Mouse (Mus musculus) intestine, postnatal 0 days (tissue): ENCODE data around the gene Aven. TPM values are rescaled to one million over a fixed set of nuclear protein-coding genes. Genes with fewer than 3 reads are reported as not detected.
A peak's percentile ranks its signal among the peaks of the same experiment; 100 is the strongest.

Source experiments
- ATAC-seq: fragments of 200-750 bp; cut with Nextera tagmentation; 2 replicates; pipeline ENCODE4 v1.8.0; 2017; ENCODE audit warnings: mild to moderate bottlenecking, moderate TSS enrichment, moderate library complexity
- H3K27ac ChIP-seq: fragments of 300-500 bp; sonication (generic); 2 replicates; pipeline ENCODE4 v1.5.1; 2014; ENCODE audit warnings: mild to moderate bottlenecking, low read depth, low read length, moderate library complexity
- H3K27me3 ChIP-seq: fragments of 300-500 bp; sonication (generic); replicated peaks from 2 replicates; pipeline ENCODE4 v1.6.1; 2014; ENCODE audit warnings: low read length, mixed read lengths; ENCODE audit not compliant: control insufficient read depth, insufficient read depth
- H3K36me3 ChIP-seq: fragments of 300-500 bp; sonication (generic); 2 replicates; pipeline ENCODE4 v1.6.1; 2014; ENCODE audit warnings: mild to moderate bottlenecking, moderate library complexity; ENCODE audit not compliant: control insufficient read depth, insufficient read depth
- H3K4me1 ChIP-seq: fragments of 300-500 bp; sonication (generic); replicated peaks from 2 replicates; pipeline ENCODE4 v1.6.1; 2014; ENCODE audit warnings: antibody characterized with exemption, low read length, mixed read lengths; ENCODE audit not compliant: control insufficient read depth, insufficient read depth
- H3K4me2 ChIP-seq: fragments of 300-500 bp; sonication (generic); replicated peaks from 2 replicates; pipeline ENCODE4 v1.6.1; 2014; ENCODE audit warnings: low read depth, mild to moderate bottlenecking, moderate library complexity
- H3K4me3 ChIP-seq: fragments of 300-500 bp; sonication (generic); 2 replicates; pipeline ENCODE4 v1.5.1; 2014; ENCODE audit warnings: low read depth, low read length
- H3K9ac ChIP-seq: fragments of 300-500 bp; sonication (generic); 2 replicates; pipeline ENCODE4 v1.6.1; 2014; ENCODE audit warnings: mild to moderate bottlenecking, low read depth, low read length
- H3K9me3 ChIP-seq: fragments of 300-500 bp; sonication (generic); 2 replicates; pipeline ENCODE4 v1.6.1; 2016; ENCODE audit warnings: mixed run types; ENCODE audit not compliant: control insufficient read depth
- CTCF ChIP-seq: sonication (generic); IDR thresholded peaks from 2 replicates; pipeline ENCODE4 v1.5.1; 2016; ENCODE audit warnings: low read depth, mild to moderate bottlenecking, control low read depth, antibody characterized with exemption, moderate library complexity
- WGBS: fragments of 180-500 bp; shearing (Covaris S2); extraction: QIAGEN DNeasy Blood & Tissue Kit; methylation state at CpG from one replicate; pipeline ENCODE4 v1.1.7; 2014; 5-methylcytosine and 5-hydroxymethylcytosine counted together
- polyA plus RNA-seq: library from polyadenylated mRNA; unstranded; fragments of >200 nt; fragmentation: Nextera tagmentation; extraction: Ambion mirVana; gene quantifications from 2 replicates; pipeline ENCODE4 v1.2.1, GENCODE M21; 2015

Aven gene
- polyA plus RNA-seq, 1 experiment from 2014 or later = 5.9 TPM

DNA sequence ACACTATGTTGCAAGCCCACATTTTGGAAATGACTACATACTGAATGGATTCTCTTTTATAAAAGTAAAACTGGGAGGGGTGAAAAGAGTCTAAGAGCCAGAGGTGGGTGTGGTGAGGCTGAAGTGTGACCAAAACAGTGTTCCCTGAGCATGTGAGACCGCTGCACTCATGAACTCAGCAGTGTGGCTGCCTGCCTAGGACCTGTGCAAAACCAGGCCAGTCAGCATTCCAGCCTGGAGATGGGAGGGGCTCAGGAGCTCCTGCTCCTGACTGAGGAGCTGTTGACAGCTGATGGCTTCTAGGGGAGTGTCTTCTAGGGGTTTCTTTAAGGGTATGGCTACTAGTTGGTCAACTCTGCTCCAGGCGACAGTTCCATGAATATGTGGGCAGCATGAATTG, 7.9 kb upstream of the Aven start:
- Histone ChIP-seq H3K9me3 (no peaks in the 10 kb centered on the region), H3K4me2 (no peak overlapping the region), H3K4me3 (no peak overlapping the region), H3K4me1 (no peaks in the 10 kb centered on the region), H3K9ac (no peak overlapping the region), H3K27me3 (no peaks in the 10 kb centered on the region), H3K36me3 (no peaks in the 10 kb centered on the region), H3K27ac (no peak overlapping the region)
- ATAC-seq = no peak
- TF ChIP-seq CTCF = no peak
- 62% methylated on average over 2 of the region's 2 CpGs for WGBS

DNA sequence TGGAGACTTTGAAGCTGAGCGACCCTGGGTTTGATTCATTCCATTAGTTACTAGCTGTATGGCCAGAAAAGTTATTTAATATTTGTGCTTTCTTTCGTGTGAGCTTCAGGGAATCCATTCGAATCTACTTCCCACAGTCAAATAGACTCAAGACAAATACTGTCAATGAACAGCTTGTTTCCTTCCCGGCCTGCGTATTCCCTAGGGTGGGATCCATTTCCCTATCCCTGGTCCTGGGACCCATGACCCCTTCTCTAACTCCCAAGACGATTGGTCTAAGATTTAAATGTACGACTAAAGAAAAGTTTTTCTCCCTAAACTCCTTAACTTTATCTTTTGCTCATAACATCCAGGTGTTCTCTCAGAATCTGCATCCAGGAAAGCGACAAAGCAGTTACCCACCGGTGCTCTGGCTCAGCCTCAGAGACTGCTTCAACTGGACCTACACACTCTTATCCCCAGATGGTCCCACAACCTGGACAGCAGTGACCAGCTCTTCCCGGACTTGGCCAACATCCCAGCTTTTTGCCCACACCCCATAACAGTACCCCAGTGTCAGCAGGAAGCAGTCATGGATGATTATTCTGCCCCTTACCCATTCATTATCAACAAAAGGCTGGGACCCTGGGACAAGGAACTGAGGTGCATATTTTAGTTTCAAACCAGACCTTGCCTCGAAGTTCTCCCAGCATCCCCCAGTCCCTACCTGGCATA, 2.1 kb upstream of the Aven start:
- Histone ChIP-seq H3K27ac (no peak overlapping the region), H3K4me2 (no peak overlapping the region), H3K4me3 (no peak overlapping the region), H3K36me3 (no peaks in the 10 kb centered on the region), H3K9ac (no peak overlapping the region), H3K27me3 (no peaks in the 10 kb centered on the region), H3K9me3 (no peaks in the 10 kb centered on the region), H3K4me1 (0 out of 2 replicates have a peak, but pooled peaks cover 3% of the 10 kb centered on the region)
- no peak for ATAC-seq
- 82% methylated on average over 11 of the region's 11 CpGs for WGBS
- no peak for TF ChIP-seq CTCF

DNA sequence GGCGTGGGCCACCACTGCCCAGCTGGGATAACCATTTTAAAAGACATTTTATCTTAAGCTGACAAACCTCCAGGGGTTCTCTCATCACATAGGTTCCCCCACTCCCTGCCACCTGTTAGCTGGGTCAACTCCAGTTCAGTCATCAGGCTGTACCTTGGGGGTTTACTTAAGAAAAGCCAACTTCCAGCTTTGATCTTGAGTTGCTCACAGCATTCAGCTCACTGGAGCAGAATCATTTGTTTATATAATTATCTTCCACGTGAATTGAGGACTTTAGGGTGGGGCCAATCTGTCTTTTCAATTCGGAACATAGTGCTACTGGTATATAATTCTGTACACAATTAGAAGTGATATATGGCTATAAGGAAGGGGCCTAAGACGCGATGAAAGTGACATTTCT, 1.1 kb upstream of the Aven start:
- no peak for ATAC-seq
- H3K27ac ChIP-seq = no peak overlapping the region
- H3K36me3 ChIP-seq = no peaks in the 10 kb centered on the region
- no peaks in the 10 kb centered on the region for H3K27me3 ChIP-seq
- H3K9ac ChIP-seq = no peak overlapping the region
- TF ChIP-seq CTCF = no peak
- H3K4me3 ChIP-seq = no peak overlapping the region
- H3K4me2 ChIP-seq = no peak overlapping the region
- no peaks in the 10 kb centered on the region for H3K9me3 ChIP-seq
- H3K4me1 ChIP-seq = 0 out of 2 replicates have a peak, but pooled peaks cover 3% of the 10 kb centered on the region
- 61% methylated on average over 5 of the region's 5 CpGs for WGBS

DNA sequence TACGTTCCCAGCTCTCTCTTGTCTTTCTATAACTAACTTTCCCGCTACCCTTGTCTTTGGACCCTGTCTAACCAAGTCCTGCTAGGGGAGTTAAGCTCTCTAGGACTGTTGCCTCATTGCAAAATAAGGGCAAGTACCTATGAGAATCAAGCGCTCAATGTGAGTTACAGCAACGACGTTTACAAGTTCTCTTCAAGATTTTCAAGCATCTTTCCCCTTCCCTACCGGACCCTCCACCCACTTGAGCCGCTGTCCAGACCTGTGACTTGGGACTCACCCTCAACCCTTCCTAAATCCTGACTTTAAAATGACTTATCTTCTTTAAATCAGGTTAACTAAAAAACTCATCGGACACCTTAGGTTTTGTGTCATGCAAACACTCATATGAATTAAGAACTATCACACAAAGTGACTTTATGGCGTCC, 321 bp upstream of the Aven start:
- Histone ChIP-seq H3K4me1 (0 out of 2 replicates have a peak, but pooled peaks cover 3% of the 10 kb centered on the region), H3K36me3 (no peaks in the 10 kb centered on the region), H3K27ac (peak overlapping the region; percentile 98), H3K4me2 (peak overlapping the region; percentile 76), H3K9me3 (no peaks in the 10 kb centered on the region), H3K4me3 (peak overlapping the region; percentile 68), H3K9ac (peak overlapping the region; percentile 93), H3K27me3 (no peaks in the 10 kb centered on the region)
- ATAC-seq = no peak
- TF ChIP-seq CTCF = no peak
- 8% methylated on average over 9 of the region's 9 CpGs for WGBS

DNA sequence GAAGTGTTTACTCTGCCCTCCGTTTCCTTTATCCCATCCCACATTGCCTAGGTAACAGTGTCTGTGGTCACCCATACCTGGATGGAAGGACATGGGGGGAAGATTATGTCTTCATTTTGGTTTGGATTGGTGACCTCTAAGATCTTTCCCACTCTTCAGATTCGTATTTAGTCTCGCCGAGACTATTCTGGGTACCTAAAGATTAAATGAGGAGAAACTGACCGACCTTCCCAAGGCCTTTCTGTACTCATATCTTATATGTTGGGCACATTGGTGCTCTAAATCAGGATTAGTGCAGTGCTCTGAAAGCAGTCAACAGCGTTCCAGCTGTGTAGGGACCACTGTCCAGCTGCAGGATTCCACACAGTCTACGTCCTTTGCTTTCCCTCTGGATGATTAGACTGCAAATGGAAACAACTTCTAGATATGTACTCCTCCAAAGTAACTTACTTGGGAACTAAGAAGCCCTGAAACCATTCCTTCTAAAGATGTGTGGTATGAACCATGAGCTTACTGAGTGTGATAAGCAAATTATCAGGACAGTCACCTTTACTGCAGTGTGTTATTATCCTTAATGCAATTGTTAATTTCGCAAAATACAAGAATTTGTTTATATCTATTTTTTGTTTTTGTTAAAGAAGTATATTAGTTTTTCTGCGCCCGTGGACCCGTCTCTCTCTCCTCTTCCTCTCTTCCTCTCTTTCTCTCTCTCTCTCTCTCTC, 936 bp downstream of the Aven start:
- no peaks in the 10 kb centered on the region for H3K9me3 ChIP-seq
- TF ChIP-seq CTCF = no peak
- peak overlapping the region; percentile 76 for H3K4me2 ChIP-seq
- H3K27me3 ChIP-seq = no peaks in the 10 kb centered on the region
- 0 out of 2 replicates have a peak, but pooled peaks cover 3% of the 10 kb centered on the region for H3K4me1 ChIP-seq
- peak overlapping the region; percentile 98 for H3K27ac ChIP-seq
- ATAC-seq = no peak
- WGBS = 32% methylated on average over 11 of the region's 11 CpGs
- H3K9ac ChIP-seq = peak overlapping the region; percentile 93
- H3K36me3 ChIP-seq = no peaks in the 10 kb centered on the region
- peak overlapping the region; percentile 68 for H3K4me3 ChIP-seq

DNA sequence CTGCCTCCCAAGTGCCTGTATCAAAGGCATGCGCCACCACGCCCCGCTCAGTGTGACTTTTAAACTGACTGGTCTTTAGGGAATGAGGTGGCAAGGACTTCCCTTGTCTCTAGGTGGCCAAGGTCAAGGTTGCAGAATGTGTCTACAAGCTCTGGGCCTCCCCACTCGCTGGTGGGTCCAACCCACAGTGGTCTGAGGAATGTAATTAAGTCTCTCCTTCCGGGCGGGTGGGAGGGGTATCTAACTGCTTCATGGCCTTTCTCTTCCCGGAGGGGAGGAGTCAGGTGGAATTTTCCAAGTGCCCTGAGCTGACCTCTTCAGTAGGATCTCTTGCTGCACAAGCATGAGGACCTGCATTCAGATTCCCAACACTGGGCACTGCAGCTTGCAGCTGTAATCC, 5.1 kb downstream of the Aven start:
- TF ChIP-seq CTCF = no peak
- 71% methylated on average over 7 of the region's 7 CpGs for WGBS
- Histone ChIP-seq H3K4me3 (no peak overlapping the region), H3K4me1 (0 out of 2 replicates have a peak, but pooled peaks cover 3% of the 10 kb centered on the region), H3K4me2 (no peak overlapping the region), H3K9me3 (no peaks in the 10 kb centered on the region), H3K36me3 (no peaks in the 10 kb centered on the region), H3K27ac (no peak overlapping the region), H3K27me3 (no peaks in the 10 kb centered on the region), H3K9ac (no peak overlapping the region)
- ATAC-seq = no peak
